21 mouse cellular contexts compared by ENCODE assay signal in genomic region chr17:65243716-65244115, GRCm38 (mm10).
DNase-seq lines count a peak whose midpoint lies in the region; ATAC-seq and TF ChIP-seq lines count a peak whose summit lies in the region.
"Had no signal": no experiment of that assay in that cellular context is flagged by ENCODE, and none has a peak within 500 bp of the region (broad histone marks: within the 10 kb centered on the region; RNA-seq: fewer than 3 reads in every experiment).

No protein-coding gene starts in this region.

- H3K4me2 ChIP-seq in embryonic facial prominence, embryonic 14.5 days (ENCODE audit: low read depth, low read length) = no peak overlapping the region
- no peak overlapping the region for H3K4me2 ChIP-seq in hindbrain, embryonic 16.5 days (ENCODE audit: low read length)
- no peak overlapping the region for H3K4me2 ChIP-seq in hindbrain, embryonic 12.5 days (replicated peaks)
- no peak overlapping the region for H3K4me2 ChIP-seq in midbrain, postnatal 0 days (ENCODE audit: low read depth, low read length, poor library complexity, severe bottlenecking)
- no peak overlapping the region for H3K4me2 ChIP-seq in midbrain, embryonic 16.5 days (ENCODE audit: low read length)
- no peak overlapping the region for H3K4me2 ChIP-seq in heart, embryonic 12.5 days
- H3K4me2 ChIP-seq: embryonic facial prominence, embryonic 15.5 days; forebrain, embryonic 15.5 days; heart, embryonic 11.5 days; intestine, embryonic 15.5 days had no signal

- peak; percentile 13 for DNase-seq in embryonic facial prominence, embryonic 14.5 days (ENCODE audit: low spot score)
- no peak for DNase-seq in embryonic facial prominence, embryonic 10.5 days (ENCODE audit: low spot score)
- DNase-seq in midbrain, postnatal 0 days (ENCODE audit: low spot score) = peak; percentile 54
- DNase-seq: adrenal gland, postnatal 14 days; cerebellum, adult 2 months; cerebellum, postnatal 36 days; gastrocnemius, postnatal 14 days; heart, adult 2 months; kidney, adult 18-20 months had no signal

- ATAC-seq in embryonic facial prominence, embryonic 14.5 days (ENCODE audit: low read depth) = no peak
- peak; percentile 40; the same call in 1 of the 2 replicates for ATAC-seq in hindbrain, embryonic 16.5 days
- ATAC-seq in hindbrain, embryonic 12.5 days (ENCODE audit: low FRiP score) = no peak
- no peak for ATAC-seq in midbrain, postnatal 0 days (ENCODE audit: low FRiP score)
- no peak for ATAC-seq in midbrain, embryonic 16.5 days
- ATAC-seq in heart, embryonic 12.5 days (ENCODE audit: insufficient number of reproducible peaks, low FRiP score) = no peak
- ATAC-seq: activated CD4-positive, CD25-positive, alpha-beta regulatory T cell, adult 4 months; forebrain, embryonic 15.5 days; intestine, embryonic 15.5 days; Patski had no signal

- 72% methylated on average over 5 of the region's 5 CpGs for WGBS in embryonic facial prominence, embryonic 14.5 days
- WGBS in embryonic facial prominence, embryonic 10.5 days = 83% methylated on average over 5 of the region's 5 CpGs
- WGBS in hindbrain, embryonic 16.5 days = 59% methylated on average over 5 of the region's 5 CpGs
- WGBS in hindbrain, embryonic 12.5 days = 75% methylated on average over 5 of the region's 5 CpGs
- WGBS in midbrain, postnatal 0 days = 57% methylated on average over 5 of the region's 5 CpGs
- 72% methylated on average over 5 of the region's 5 CpGs for WGBS in midbrain, embryonic 16.5 days
- WGBS in heart, embryonic 12.5 days = 87% methylated on average over 5 of the region's 5 CpGs

- H3K4me3 ChIP-seq in embryonic facial prominence, embryonic 14.5 days (ENCODE audit: low read depth, low read length) = no peak overlapping the region
- H3K4me3 ChIP-seq in embryonic facial prominence, embryonic 10.5 days = no peak overlapping the region
- H3K4me3 ChIP-seq in hindbrain, embryonic 16.5 days (ENCODE audit: low read length) = no peak overlapping the region
- H3K4me3 ChIP-seq in hindbrain, embryonic 12.5 days = no peak overlapping the region
- no peak overlapping the region for H3K4me3 ChIP-seq in midbrain, postnatal 0 days (ENCODE audit: low read depth, low read length)
- H3K4me3 ChIP-seq in midbrain, embryonic 16.5 days (ENCODE audit: low read depth, low read length) = no peak overlapping the region
- no peak overlapping the region for H3K4me3 ChIP-seq in heart, embryonic 12.5 days
- H3K4me3 ChIP-seq: embryonic facial prominence, embryonic 15.5 days; forebrain, embryonic 15.5 days; heart, adult 2 months; hindbrain, embryonic 10.5 days; intestine, embryonic 15.5 days had no signal

- no peak overlapping the region for H3K27ac ChIP-seq in embryonic facial prominence, embryonic 14.5 days (replicated peaks; ENCODE audit: low read depth, low read length)
- H3K27ac ChIP-seq in embryonic facial prominence, embryonic 10.5 days (replicated peaks) = no peak overlapping the region
- H3K27ac ChIP-seq in hindbrain, embryonic 16.5 days (ENCODE audit: low read depth, low read length) = no peak overlapping the region
- H3K27ac ChIP-seq in hindbrain, embryonic 12.5 days = no peak overlapping the region
- H3K27ac ChIP-seq in midbrain, postnatal 0 days (ENCODE audit: low read depth, low read length) = no peak overlapping the region
- no peak overlapping the region for H3K27ac ChIP-seq in midbrain, embryonic 16.5 days (ENCODE audit: low read length)
- H3K27ac ChIP-seq in heart, embryonic 12.5 days (ENCODE audit: poor library complexity, severe bottlenecking) = no peak overlapping the region
- H3K27ac ChIP-seq: embryonic facial prominence, embryonic 15.5 days; forebrain, embryonic 15.5 days; heart, adult 2 months; hindbrain, embryonic 10.5 days; intestine, embryonic 15.5 days had no signal

- TF ChIP-seq CTCF in midbrain, postnatal 0 days (IDR thresholded peaks at IDR 0.05) = no peak

- no peaks in the 10 kb centered on the region for H3K4me1 ChIP-seq in embryonic facial prominence, embryonic 14.5 days (ENCODE audit: control insufficient read depth, insufficient read depth, low read length)
- no peaks in the 10 kb centered on the region for H3K4me1 ChIP-seq in embryonic facial prominence, embryonic 10.5 days
- H3K4me1 ChIP-seq in hindbrain, embryonic 16.5 days (ENCODE audit: control insufficient read depth, insufficient read depth, low read depth, low read length) = no peaks in the 10 kb centered on the region
- no peaks in the 10 kb centered on the region for H3K4me1 ChIP-seq in hindbrain, embryonic 12.5 days
- H3K4me1 ChIP-seq in midbrain, postnatal 0 days (ENCODE audit: insufficient read depth, low read length) = no peaks in the 10 kb centered on the region
- no peaks in the 10 kb centered on the region for H3K4me1 ChIP-seq in midbrain, embryonic 16.5 days (ENCODE audit: control insufficient read depth, insufficient read depth, low read length)
- no peaks in the 10 kb centered on the region for H3K4me1 ChIP-seq in heart, embryonic 12.5 days (replicated peaks)
- H3K4me1 ChIP-seq: embryonic facial prominence, embryonic 15.5 days; forebrain, embryonic 15.5 days; hindbrain, embryonic 10.5 days; intestine, embryonic 15.5 days had no signal

- no peak overlapping the region for H3K9ac ChIP-seq in embryonic facial prominence, embryonic 14.5 days (ENCODE audit: low read depth, low read length)
- H3K9ac ChIP-seq in hindbrain, embryonic 16.5 days (ENCODE audit: low read depth, low read length) = no peak overlapping the region
- no peak overlapping the region for H3K9ac ChIP-seq in hindbrain, embryonic 12.5 days
- no peak overlapping the region for H3K9ac ChIP-seq in midbrain, postnatal 0 days (replicated peaks; ENCODE audit: low read length, poor library complexity, severe bottlenecking)
- no peak overlapping the region for H3K9ac ChIP-seq in midbrain, embryonic 16.5 days (ENCODE audit: low read depth, low read length)
- no peak overlapping the region for H3K9ac ChIP-seq in heart, embryonic 12.5 days
- H3K9ac ChIP-seq: embryonic facial prominence, embryonic 15.5 days; forebrain, embryonic 15.5 days; intestine, embryonic 15.5 days had no signal

- H3K27me3 ChIP-seq in embryonic facial prominence, embryonic 14.5 days (replicated peaks; ENCODE audit: control insufficient read depth, insufficient read depth, low read length) = no peaks in the 10 kb centered on the region
- no peaks in the 10 kb centered on the region for H3K27me3 ChIP-seq in embryonic facial prominence, embryonic 10.5 days (replicated peaks; ENCODE audit: low read depth, poor library complexity, severe bottlenecking)
- H3K27me3 ChIP-seq in hindbrain, embryonic 16.5 days (replicated peaks; ENCODE audit: control insufficient read depth, insufficient read depth, low read length) = no peaks in the 10 kb centered on the region
- H3K27me3 ChIP-seq in hindbrain, embryonic 12.5 days = no peaks in the 10 kb centered on the region
- no peaks in the 10 kb centered on the region for H3K27me3 ChIP-seq in midbrain, postnatal 0 days (ENCODE audit: insufficient read depth, low read length)
- no peaks in the 10 kb centered on the region for H3K27me3 ChIP-seq in midbrain, embryonic 16.5 days (ENCODE audit: control insufficient read depth, insufficient read depth, low read depth, low read length)
- H3K27me3 ChIP-seq in heart, embryonic 12.5 days (replicated peaks) = no peaks in the 10 kb centered on the region
- H3K27me3 ChIP-seq: CH12.LX; embryonic facial prominence, embryonic 15.5 days; forebrain, embryonic 15.5 days; intestine, embryonic 15.5 days had no signal

- H3K9me3 ChIP-seq in embryonic facial prominence, embryonic 14.5 days (ENCODE audit: control insufficient read depth, low read length) = 0 out of 2 replicates have a peak, but pooled peaks cover 5% of the 10 kb centered on the region
- no peaks in the 10 kb centered on the region for H3K9me3 ChIP-seq in embryonic facial prominence, embryonic 10.5 days
- H3K9me3 ChIP-seq in hindbrain, embryonic 16.5 days (ENCODE audit: control insufficient read depth, low read length) = no peaks in the 10 kb centered on the region
- H3K9me3 ChIP-seq in hindbrain, embryonic 12.5 days (replicated peaks) = no peaks in the 10 kb centered on the region
- H3K9me3 ChIP-seq in midbrain, postnatal 0 days (ENCODE audit: low read length) = no peaks in the 10 kb centered on the region
- no peaks in the 10 kb centered on the region for H3K9me3 ChIP-seq in midbrain, embryonic 16.5 days (replicated peaks; ENCODE audit: control insufficient read depth, low read length, poor library complexity, severe bottlenecking)
- no peaks in the 10 kb centered on the region; the same call in 1 of the 2 replicates for H3K9me3 ChIP-seq in heart, embryonic 12.5 days (replicated peaks)
- H3K9me3 ChIP-seq: embryonic facial prominence, embryonic 15.5 days; forebrain, embryonic 15.5 days; intestine, embryonic 15.5 days had no signal

- H3K36me3 ChIP-seq in embryonic facial prominence, embryonic 14.5 days (ENCODE audit: control insufficient read depth, insufficient read depth, low read length) = no peaks in the 10 kb centered on the region
- H3K36me3 ChIP-seq in embryonic facial prominence, embryonic 10.5 days (replicated peaks) = no peaks in the 10 kb centered on the region
- no peaks in the 10 kb centered on the region for H3K36me3 ChIP-seq in hindbrain, embryonic 16.5 days (ENCODE audit: control insufficient read depth, insufficient read depth, low read length)
- H3K36me3 ChIP-seq in hindbrain, embryonic 12.5 days = no peaks in the 10 kb centered on the region
- H3K36me3 ChIP-seq in midbrain, postnatal 0 days (ENCODE audit: insufficient read depth, low read length) = no peaks in the 10 kb centered on the region
- no peaks in the 10 kb centered on the region for H3K36me3 ChIP-seq in midbrain, embryonic 16.5 days (ENCODE audit: control insufficient read depth, insufficient read depth, low read length)
- no peaks in the 10 kb centered on the region for H3K36me3 ChIP-seq in heart, embryonic 12.5 days
- H3K36me3 ChIP-seq: embryonic facial prominence, embryonic 15.5 days; forebrain, embryonic 15.5 days; hindbrain, embryonic 10.5 days; intestine, embryonic 15.5 days had no signal
